Mouse (Mus musculus) midbrain, postnatal 0 days (tissue): Measurements from ENCODE around the gene Mtmr12. TPM values are rescaled to one million over a fixed set of nuclear protein-coding genes. Genes with fewer than 3 reads are reported as not detected.
A peak's percentile ranks its signal among the peaks of the same experiment; 100 is the strongest.

Experiments
- ATAC-seq: fragments of 200-750 bp; cut with Nextera tagmentation; 2 replicates; pipeline ENCODE4 v1.8.0; 2017; ENCODE audit warnings: moderate number of reproducible peaks, mild to moderate bottlenecking, moderate TSS enrichment, moderate library complexity; ENCODE audit not compliant: low FRiP score
- DNase-seq: peaks from one replicate; pipeline ENCODE4 v3.0.0-alpha.2; 2015; ENCODE audit warnings: low spot score
- H3K27ac ChIP-seq: fragments of 300-500 bp; sonication (generic); 2 replicates; pipeline ENCODE4 v1.5.1; 2014; ENCODE audit warnings: low read depth, mild to moderate bottlenecking, low read length, mixed read lengths
- H3K27me3 ChIP-seq: fragments of 300-500 bp; sonication (generic); 2 replicates; pipeline ENCODE4 v1.6.1; 2014; ENCODE audit warnings: low read length, control low read depth, mixed read lengths; ENCODE audit not compliant: insufficient read depth
- H3K36me3 ChIP-seq: fragments of 300-500 bp; sonication (generic); 2 replicates; pipeline ENCODE4 v1.6.1; 2014; ENCODE audit warnings: low read length, control low read depth, mixed read lengths; ENCODE audit not compliant: insufficient read depth
- H3K4me1 ChIP-seq: fragments of 300-500 bp; sonication (generic); 2 replicates; pipeline ENCODE4 v1.6.1; 2014; ENCODE audit warnings: mild to moderate bottlenecking, control low read depth, antibody characterized with exemption, low read length, mixed read lengths; ENCODE audit not compliant: insufficient read depth
- H3K4me2 ChIP-seq: fragments of 300-500 bp; sonication (generic); 2 replicates; pipeline ENCODE4 v1.6.1; 2014; ENCODE audit warnings: low read depth, mild to moderate bottlenecking, low read length, mixed read lengths; ENCODE audit not compliant: poor library complexity, severe bottlenecking
- H3K4me3 ChIP-seq: fragments of 300-500 bp; sonication (generic); 2 replicates; pipeline ENCODE4 v1.5.1; 2014; ENCODE audit warnings: low read depth, mild to moderate bottlenecking, low read length, moderate library complexity
- H3K9ac ChIP-seq: fragments of 300-500 bp; sonication (generic); replicated peaks from 2 replicates; pipeline ENCODE4 v1.6.1; 2014; ENCODE audit warnings: mild to moderate bottlenecking, low read length, moderate library complexity, mixed read lengths; ENCODE audit not compliant: poor library complexity, severe bottlenecking
- H3K9me3 ChIP-seq: fragments of 300-500 bp; sonication (generic); 2 replicates; pipeline ENCODE4 v1.6.1; 2016; ENCODE audit warnings: low read length, control low read depth
- CTCF ChIP-seq: IDR thresholded peaks from 2 replicates; pipeline ENCODE4 v1.5.1; 2016; ENCODE audit warnings: antibody characterized with exemption, mild to moderate bottlenecking
- WGBS: fragments of 180-500 bp; shearing (Covaris S2); extraction: QIAGEN DNeasy Blood & Tissue Kit; methylation state at CpG from one replicate; pipeline ENCODE4 v1.1.7; 2014; 5-methylcytosine and 5-hydroxymethylcytosine counted together
- polyA plus RNA-seq: library from polyadenylated mRNA; unstranded; fragments of >200 nt; fragmentation: Nextera tagmentation; extraction: Ambion mirVana; gene quantifications from 2 replicates; pipeline ENCODE4 v1.2.1, GENCODE M21; 2015
- total RNA-seq: library from RNA; depleted of rRNA; stranded (reverse); fragments of >200 nt; gene quantifications from 2 replicates; pipeline ENCODE4 v1.2.3, GENCODE M21; 2014

The Mtmr12 gene
- total and polyA plus RNA-seq, 2 experiments from 2014 or later, result 4.8 to 10.4 TPM

- WGBS, result 45% methylated on average over 10 of the region's 10 CpGs
- TF ChIP-seq CTCF, result no peak
- no peak overlapping the region for H3K27ac ChIP-seq
- peak overlapping the region; percentile 94 for H3K4me3 ChIP-seq
- peak overlapping the region; percentile 63 for H3K4me2 ChIP-seq
- H3K9ac ChIP-seq, result no peak overlapping the region
- DNase-seq (no peak), ATAC-seq (no peak)
- no peaks in the 10 kb centered on the region for H3K27me3 ChIP-seq
- H3K4me1 ChIP-seq, result peaks cover 9% of the 10 kb centered on the region
- no peaks in the 10 kb centered on the region for H3K36me3 ChIP-seq
- no peaks in the 10 kb centered on the region for H3K9me3 ChIP-seq
Measured at GRCm38 (mm10) chr15:12203512-12204318, 1.1 kb upstream of the Mtmr12 start.

- Histone ChIP-seq H3K27ac (peak overlapping the region; percentile 88), H3K9me3 (no peaks in the 10 kb centered on the region), H3K4me3 (peak overlapping the region; percentile 94), H3K4me2 (peak overlapping the region; percentile 63), H3K4me1 (peaks cover 9% of the 10 kb centered on the region), H3K9ac (peak overlapping the region; percentile 86), H3K36me3 (no peaks in the 10 kb centered on the region), H3K27me3 (no peaks in the 10 kb centered on the region)
- no peak for TF ChIP-seq CTCF
- no peak for DNase-seq
- ATAC-seq, result peak; percentile 80
- WGBS, result under 1% methylated on average over 57 of the region's 73 CpGs
Measured at GRCm38 (mm10) chr15:12205160-12205901, 503 bp downstream of the Mtmr12 start.

GRCm38 (mm10) chr15:12205902-12206645 is 1.2 kb downstream of the Mtmr12 start:
- 37% methylated on average over 14 of the region's 14 CpGs for WGBS
- H3K27ac ChIP-seq, result no peak overlapping the region
- no peak for TF ChIP-seq CTCF
- H3K4me3 ChIP-seq, result peak overlapping the region; percentile 94
- no peaks in the 10 kb centered on the region for H3K36me3 ChIP-seq
- peak overlapping the region; percentile 63 for H3K4me2 ChIP-seq
- peaks cover 9% of the 10 kb centered on the region for H3K4me1 ChIP-seq
- ATAC-seq (no peak), DNase-seq (no peak)
- H3K9me3 ChIP-seq, result no peaks in the 10 kb centered on the region
- no peaks in the 10 kb centered on the region for H3K27me3 ChIP-seq
- peak overlapping the region; percentile 86 for H3K9ac ChIP-seq

GRCm38 (mm10) chr15:12206646-12207222 is 1.9 kb downstream of the Mtmr12 start:
- 44% methylated on average over 7 of the region's 7 CpGs for WGBS
- H3K4me1 ChIP-seq, result peaks cover 9% of the 10 kb centered on the region
- no peaks in the 10 kb centered on the region for H3K36me3 ChIP-seq
- no peaks in the 10 kb centered on the region for H3K9me3 ChIP-seq
- no peak overlapping the region for H3K27ac ChIP-seq
- H3K4me3 ChIP-seq, result no peak overlapping the region; the same call in 1 of the 2 replicates
- H3K27me3 ChIP-seq, result no peaks in the 10 kb centered on the region
- no peak for ATAC-seq
- no peak for TF ChIP-seq CTCF
- peak overlapping the region; percentile 86; the same call in 1 of the 2 replicates for H3K9ac ChIP-seq
- no peak for DNase-seq
- H3K4me2 ChIP-seq, result peak overlapping the region; percentile 63

- peaks cover 9% of the 10 kb centered on the region for H3K4me1 ChIP-seq
- no peak overlapping the region for H3K27ac ChIP-seq
- H3K36me3 ChIP-seq, result no peaks in the 10 kb centered on the region
- no peaks in the 10 kb centered on the region for H3K9me3 ChIP-seq
- no peak overlapping the region for H3K4me3 ChIP-seq
- WGBS, result 70% methylated on average over 6 of the region's 6 CpGs
- ATAC-seq (no peak), DNase-seq (no peak)
- H3K4me2 ChIP-seq, result no peak overlapping the region
- no peak overlapping the region for H3K9ac ChIP-seq
- H3K27me3 ChIP-seq, result no peaks in the 10 kb centered on the region
- no peak for TF ChIP-seq CTCF
Measured at GRCm38 (mm10) chr15:12207556-12208090, 2.8 kb downstream of the Mtmr12 start.
